Mouse (Mus musculus) midbrain, embryonic 14.5 days (tissue): ENCODE measurements around the gene Fgfrl1. TPM values are rescaled to one million over a fixed set of nuclear protein-coding genes. Genes with fewer than 3 reads are reported as not detected.
A peak's percentile ranks its signal among the peaks of the same experiment; 100 is the strongest.

ENCODE experiments used
- ATAC-seq: fragments of 200-750 bp; cut with Nextera tagmentation; 2 replicates; pipeline ENCODE4 v1.8.0; 2017; ENCODE audit warnings: moderate number of reproducible peaks, moderate library complexity; ENCODE audit not compliant: low FRiP score, low TSS enrichment
- DNase-seq: peaks from one replicate; pipeline ENCODE4 v3.0.0-alpha.2; 2015
- H3K27ac ChIP-seq: fragments of 300-500 bp; sonication (generic); replicated peaks from 2 replicates; pipeline ENCODE4 v1.5.1; 2014; ENCODE audit warnings: mild to moderate bottlenecking, low read depth, low read length, moderate library complexity
- H3K27me3 ChIP-seq: fragments of 300-500 bp; sonication (generic); 2 replicates; pipeline ENCODE4 v1.6.1; 2014; ENCODE audit warnings: low read length, control low read depth, mixed read lengths; ENCODE audit not compliant: control insufficient read depth, insufficient read depth
- H3K36me3 ChIP-seq: fragments of 300-500 bp; sonication (generic); 2 replicates; pipeline ENCODE4 v1.6.1; 2014; ENCODE audit warnings: low read length, control low read depth; ENCODE audit not compliant: control insufficient read depth, insufficient read depth
- H3K4me1 ChIP-seq: fragments of 300-500 bp; sonication (generic); 2 replicates; pipeline ENCODE4 v1.6.1; 2014; ENCODE audit warnings: mild to moderate bottlenecking, antibody characterized with exemption, low read length, control low read depth; ENCODE audit not compliant: control insufficient read depth, insufficient read depth
- H3K4me2 ChIP-seq: fragments of 300-500 bp; sonication (generic); 2 replicates; pipeline ENCODE4 v1.6.1; 2014; ENCODE audit warnings: mild to moderate bottlenecking, low read length, moderate library complexity
- H3K4me3 ChIP-seq: fragments of 300-500 bp; sonication (generic); replicated peaks from 2 replicates; pipeline ENCODE4 v1.5.1; 2014; ENCODE audit warnings: low read depth, low read length
- H3K9ac ChIP-seq: fragments of 300-500 bp; sonication (generic); replicated peaks from 2 replicates; pipeline ENCODE4 v1.6.1; 2014; ENCODE audit warnings: mild to moderate bottlenecking, low read length, moderate library complexity
- H3K9me3 ChIP-seq: fragments of 300-500 bp; sonication (generic); 2 replicates; pipeline ENCODE4 v1.6.1; 2016; ENCODE audit warnings: low read length, control low read depth, mixed read lengths; ENCODE audit not compliant: control insufficient read depth
- WGBS: fragments of 180-500 bp; shearing (Covaris S2); extraction: QIAGEN DNeasy Blood & Tissue Kit; methylation state at CpG from one replicate; pipeline ENCODE4 v1.1.7; 2014; 5-methylcytosine and 5-hydroxymethylcytosine counted together
- polyA plus RNA-seq: library from polyadenylated mRNA; unstranded; fragments of >200 nt; fragmentation: Nextera tagmentation; extraction: Ambion mirVana; gene quantifications from 2 replicates; pipeline ENCODE4 v1.2.1, GENCODE M21; 2014

Gene Fgfrl1
- polyA plus RNA-seq, result 3.6 and 5.2 TPM in 2 replicates

- peak; percentile 18 for DNase-seq
- Histone ChIP-seq H3K9ac (no peak within 1 kb of the TSS), H3K4me3 (peak within 1 kb of the TSS; percentile 50; the same call in 1 of the 2 replicates), H3K27ac (no peak within 1 kb of the TSS), H3K27me3 (peaks cover 12% of the 10 kb centered on the region), H3K4me1 (0 out of 2 replicates have a peak, but pooled peaks cover 6% of the 10 kb centered on the region), H3K9me3 (no peaks in the 10 kb centered on the region), H3K4me2 (peak within 1 kb of the TSS; percentile 95), H3K36me3 (no peaks in the 10 kb centered on the region)
- WGBS, result 4% methylated on average over 16 of the region's 18 CpGs
- ATAC-seq, result no peak
These were observed at the start of gene Fgfrl1 for GRCm38 (mm10) chr5:108692271-108692670. Fgfrl1 (plus strand) TSS chr5:108692382.

- 86% methylated on average over 2 of the region's 2 CpGs for WGBS
- Histone ChIP-seq H3K4me1 (no peaks in the 10 kb centered on the region), H3K9me3 (no peaks in the 10 kb centered on the region), H3K9ac (no peak overlapping the region), H3K27ac (no peak overlapping the region), H3K4me3 (no peak overlapping the region), H3K36me3 (peaks cover 55% of the 10 kb centered on the region), H3K27me3 (no peaks in the 10 kb centered on the region), H3K4me2 (no peak overlapping the region)
- ATAC-seq (no peak), DNase-seq (no peak)
These were observed 48.5 kb upstream of the Fgfrl1 start for GRCm38 (mm10) chr5:108643674-108644073.

- H3K27me3 ChIP-seq, result no peaks in the 10 kb centered on the region
- no peak overlapping the region for H3K9ac ChIP-seq
- no peak overlapping the region for H3K27ac ChIP-seq
- H3K4me3 ChIP-seq, result no peak overlapping the region
- H3K9me3 ChIP-seq, result no peaks in the 10 kb centered on the region
- H3K4me1 ChIP-seq, result no peaks in the 10 kb centered on the region
- H3K36me3 ChIP-seq, result peaks cover 76% of the 10 kb centered on the region
- 94% methylated on average over 9 of the region's 9 CpGs for WGBS
- no peak overlapping the region for H3K4me2 ChIP-seq
- DNase-seq (no peak), ATAC-seq (no peak)
These were observed 46.4 kb upstream of the Fgfrl1 start for GRCm38 (mm10) chr5:108645651-108646342.

GRCm38 (mm10) chr5:108646343-108646660 is 45.9 kb upstream of the Fgfrl1 start:
- DNase-seq (no peak), ATAC-seq (no peak)
- WGBS, result 93% methylated on average over 3 of the region's 3 CpGs
- Histone ChIP-seq H3K4me3 (no peak overlapping the region), H3K9ac (no peak overlapping the region), H3K4me1 (no peaks in the 10 kb centered on the region), H3K4me2 (no peak overlapping the region), H3K27me3 (no peaks in the 10 kb centered on the region), H3K27ac (no peak overlapping the region), H3K36me3 (peaks cover 81% of the 10 kb centered on the region), H3K9me3 (no peaks in the 10 kb centered on the region)

GRCm38 (mm10) chr5:108647311-108647710 is 44.9 kb upstream of the Fgfrl1 start:
- H3K4me1 ChIP-seq, result no peaks in the 10 kb centered on the region
- ATAC-seq (no peak), DNase-seq (no peak)
- H3K27ac ChIP-seq, result no peak overlapping the region
- no peak overlapping the region for H3K4me2 ChIP-seq
- H3K4me3 ChIP-seq, result no peak overlapping the region
- peaks cover 86% of the 10 kb centered on the region for H3K36me3 ChIP-seq
- H3K27me3 ChIP-seq, result no peaks in the 10 kb centered on the region
- no peak overlapping the region for H3K9ac ChIP-seq
- H3K9me3 ChIP-seq, result no peaks in the 10 kb centered on the region
- WGBS, result 90% methylated on average over 2 of the region's 2 CpGs

- Histone ChIP-seq H3K27me3 (no peaks in the 10 kb centered on the region), H3K4me3 (no peak overlapping the region), H3K4me2 (no peak overlapping the region), H3K9me3 (no peaks in the 10 kb centered on the region), H3K4me1 (no peaks in the 10 kb centered on the region), H3K27ac (no peak overlapping the region), H3K36me3 (peaks cover 88% of the 10 kb centered on the region), H3K9ac (no peak overlapping the region)
- WGBS, result 81% methylated on average over 2 of the region's 2 CpGs
- ATAC-seq, result no peak
- no peak for DNase-seq
These were observed 44.2 kb upstream of the Fgfrl1 start for GRCm38 (mm10) chr5:108647820-108648465.

- no peak overlapping the region for H3K4me3 ChIP-seq
- DNase-seq (no peak), ATAC-seq (no peak)
- no peaks in the 10 kb centered on the region for H3K27me3 ChIP-seq
- H3K4me1 ChIP-seq, result no peaks in the 10 kb centered on the region
- peaks cover 92% of the 10 kb centered on the region for H3K36me3 ChIP-seq
- H3K9me3 ChIP-seq, result no peaks in the 10 kb centered on the region
- 95% methylated on average over 11 of the region's 11 CpGs for WGBS
- no peak overlapping the region for H3K4me2 ChIP-seq
- no peak overlapping the region for H3K27ac ChIP-seq
- H3K9ac ChIP-seq, result no peak overlapping the region
These were observed 43.1 kb upstream of the Fgfrl1 start for GRCm38 (mm10) chr5:108648937-108649576.

GRCm38 (mm10) chr5:108650341-108650740 is 41.8 kb upstream of the Fgfrl1 start:
- H3K4me3 ChIP-seq, result no peak overlapping the region
- WGBS, result 91% methylated on average over 7 of the region's 7 CpGs
- no peak overlapping the region for H3K9ac ChIP-seq
- H3K4me2 ChIP-seq, result no peak overlapping the region
- DNase-seq (no peak), ATAC-seq (no peak)
- no peaks in the 10 kb centered on the region for H3K9me3 ChIP-seq
- peaks cover 93% of the 10 kb centered on the region for H3K36me3 ChIP-seq
- H3K4me1 ChIP-seq, result no peaks in the 10 kb centered on the region
- H3K27me3 ChIP-seq, result no peaks in the 10 kb centered on the region
- H3K27ac ChIP-seq, result no peak overlapping the region
